Mouse (Mus musculus) natural killer cell, adult 2 months (primary cell): ENCODE results near the gene Gm20388.

Experiments used
- DNase-seq, 2 experiments: peaks; one replicate each; pipeline ENCODE4 v3.0.0; 2022; ENCODE audit warnings: low spot score in 2 of 2

Gm20388 gene

GRCm38 (mm10) chr8:120228781-120229573 lies 318.3 kb downstream of the Gm20388 start:
- no peak for DNase-seq

GRCm38 (mm10) chr8:120229574-120229916 lies 318.9 kb downstream of the Gm20388 start:
- no peak for DNase-seq

DNA sequence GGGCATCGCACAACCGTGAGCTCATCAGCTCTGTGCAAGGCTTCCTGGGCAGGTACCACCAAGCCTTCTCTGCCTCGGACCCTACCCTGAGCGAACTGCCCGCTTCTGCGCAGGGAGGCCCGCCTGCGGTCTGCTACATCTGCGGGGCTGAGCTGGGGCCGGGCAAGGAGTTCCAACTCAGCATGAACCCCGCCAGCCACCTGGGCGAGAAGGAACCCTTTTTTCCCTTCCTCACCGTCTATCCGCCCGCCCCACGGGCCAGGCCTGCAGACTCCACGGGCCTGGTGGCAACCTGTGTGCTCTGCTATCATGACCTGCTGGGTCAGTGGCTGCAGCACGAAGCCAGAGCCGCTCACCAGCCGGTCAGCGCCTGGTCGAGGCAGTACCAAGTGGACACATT lies 319.4 kb downstream of the Gm20388 start:
- DNase-seq, result no peak

GRCm38 (mm10) chr8:120230715-120231614 lies 320.3 kb downstream of the Gm20388 start:
- no peak for DNase-seq

GRCm38 (mm10) chr8:120231870-120232269 lies 321.2 kb downstream of the Gm20388 start:
- DNase-seq, result no peak

- DNase-seq, result no peak
Observed at GRCm38 (mm10) chr8:120232398-120232797, 321.8 kb downstream of the Gm20388 start.

- DNase-seq, result no peak
Observed at GRCm38 (mm10) chr8:120232913-120233312, 322.3 kb downstream of the Gm20388 start.

DNA sequence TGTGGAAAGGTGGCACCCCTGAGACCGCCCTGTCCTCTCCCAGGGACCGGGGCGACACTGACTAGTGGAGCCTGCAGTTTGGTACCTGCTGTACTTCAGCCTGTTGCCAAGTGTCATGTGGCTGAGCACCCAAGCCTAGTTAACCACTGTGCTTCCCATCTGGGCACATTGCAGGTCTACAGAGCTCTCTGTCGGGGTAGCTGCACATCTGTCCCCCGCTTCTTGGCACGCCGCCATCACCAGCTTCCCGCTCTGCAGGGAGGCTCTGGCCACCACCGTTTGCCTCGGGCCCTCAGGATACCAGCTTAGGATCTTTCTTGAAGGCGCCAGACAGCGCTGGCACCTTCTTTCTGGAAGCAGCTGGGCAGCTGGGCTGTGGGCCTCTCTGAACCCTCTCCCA lies 323.8 kb downstream of the Gm20388 start:
- DNase-seq, result no peak

- no peak for DNase-seq
Observed at GRCm38 (mm10) chr8:120234866-120235265, 324.2 kb downstream of the Gm20388 start.

- no peak for DNase-seq
Observed at GRCm38 (mm10) chr8:120243222-120243621, 332.6 kb downstream of the Gm20388 start.

- no peak for DNase-seq
Observed at GRCm38 (mm10) chr8:120243916-120244451, 333.3 kb downstream of the Gm20388 start.

- no peak for DNase-seq
Observed at GRCm38 (mm10) chr8:120244553-120244952, 333.9 kb downstream of the Gm20388 start.

GRCm38 (mm10) chr8:120247618-120248017 lies 337.0 kb downstream of the Gm20388 start:
- no peak for DNase-seq

GRCm38 (mm10) chr8:120248031-120248430 lies 337.4 kb downstream of the Gm20388 start:
- no peak for DNase-seq

DNA sequence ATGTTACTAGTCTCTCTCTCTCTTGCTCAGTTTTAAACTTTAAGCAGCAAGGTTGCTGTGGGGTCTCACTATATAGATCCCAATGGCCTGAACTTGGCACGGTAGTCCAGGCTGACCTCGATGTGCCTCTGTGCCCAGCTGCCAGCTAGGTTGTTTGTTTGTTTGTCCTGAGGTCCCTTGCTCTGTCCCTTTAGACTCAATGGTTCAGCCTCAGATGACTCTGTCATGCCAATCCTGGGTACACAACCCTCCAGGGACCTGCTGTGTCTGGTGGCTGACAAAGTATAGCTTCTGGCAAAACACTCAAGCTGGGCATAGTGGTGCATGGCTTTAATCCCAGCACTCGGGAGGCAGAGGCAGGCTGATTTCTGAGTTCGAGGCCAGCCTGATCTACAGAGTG lies 337.8 kb downstream of the Gm20388 start:
- no peak for DNase-seq

GRCm38 (mm10) chr8:120249800-120250336 lies 339.2 kb downstream of the Gm20388 start:
- DNase-seq, result no peak

GRCm38 (mm10) chr8:120250750-120251410 lies 340.2 kb downstream of the Gm20388 start:
- DNase-seq, result no peak

- no peak for DNase-seq
Observed at GRCm38 (mm10) chr8:120251411-120252035, 340.9 kb downstream of the Gm20388 start.

DNA sequence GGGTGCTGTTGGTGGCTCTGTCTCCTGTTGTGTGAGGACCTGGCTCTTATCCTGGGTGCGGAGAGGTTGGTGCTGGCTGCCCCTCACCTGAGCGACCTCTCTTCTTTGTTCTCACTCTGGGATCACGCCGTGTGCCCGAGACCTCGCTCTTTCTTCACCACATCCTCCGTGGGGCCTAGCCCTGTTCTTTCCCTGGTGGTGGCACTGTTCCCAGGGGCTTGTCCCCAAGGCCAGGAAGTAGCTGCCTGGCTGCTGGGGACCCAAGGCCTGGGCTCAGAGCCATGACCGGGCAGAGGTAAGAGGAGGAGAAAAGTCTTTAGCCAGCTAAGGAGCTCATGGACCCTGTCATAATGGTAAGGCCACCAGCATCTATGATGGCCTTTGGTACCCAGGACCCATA lies 343.0 kb downstream of the Gm20388 start:
- DNase-seq, result no peak

DNA sequence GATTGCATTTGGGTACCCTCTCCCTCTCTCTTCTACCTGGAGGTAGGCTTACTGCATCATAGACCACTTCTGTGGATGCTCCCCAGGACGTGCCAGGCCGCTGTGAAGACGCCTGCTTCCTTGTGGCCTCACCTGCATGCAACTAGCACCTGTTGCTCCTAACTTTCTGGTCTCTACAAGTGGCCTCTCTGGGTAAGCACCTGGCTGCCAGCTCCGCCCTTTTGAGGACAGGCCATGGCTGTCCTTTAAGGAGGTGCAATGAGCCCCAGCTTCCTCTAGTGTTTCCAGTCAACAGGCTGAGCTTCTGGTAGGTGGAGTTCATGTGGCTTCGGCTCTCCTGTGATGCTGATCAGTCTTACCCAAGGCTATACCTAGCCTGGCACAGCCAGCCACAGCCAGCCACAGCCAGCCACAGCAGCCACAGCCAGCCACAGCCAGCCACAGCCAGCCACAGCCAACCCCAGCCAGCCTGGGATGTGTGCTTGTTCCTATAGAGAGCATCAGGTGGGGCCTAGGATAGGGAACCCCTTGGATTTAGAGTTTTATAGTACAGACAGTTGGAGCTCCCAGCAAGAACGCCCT lies 344.9 kb downstream of the Gm20388 start:
- DNase-seq, result no peak

DNA sequence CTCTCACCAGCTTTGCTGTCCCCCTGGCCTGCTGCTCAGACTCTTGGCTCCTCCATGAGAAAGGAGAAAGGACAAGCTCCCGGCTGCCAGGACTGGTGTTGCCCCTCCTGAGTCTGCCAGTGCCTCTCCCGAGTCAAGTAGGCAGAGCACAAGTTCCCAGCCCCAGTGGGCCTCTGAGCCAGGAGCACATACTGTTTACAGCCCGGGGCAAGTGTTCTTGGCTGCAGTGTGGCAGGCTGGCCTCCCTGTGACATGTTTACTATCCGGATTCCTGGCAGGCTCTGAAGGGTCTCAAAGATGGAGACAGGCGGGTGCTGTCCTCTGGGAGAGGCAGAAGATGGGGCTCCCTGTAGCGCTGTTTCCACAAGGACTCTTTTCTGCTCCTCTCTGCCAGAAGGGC lies 346.3 kb downstream of the Gm20388 start:
- DNase-seq, result no peak
